Mouse (Mus musculus) hindbrain, embryonic 12.5 days (tissue): Measurements from ENCODE around the gene Stk24. TPM values are rescaled to one million over a fixed set of nuclear protein-coding genes. Genes with fewer than 3 reads are reported as not detected.

Experiments
- ATAC-seq: fragments of 200-750 bp; cut with Nextera tagmentation; 2 replicates; pipeline ENCODE4 v1.8.0; 2017; ENCODE audit warnings: moderate TSS enrichment; ENCODE audit not compliant: low FRiP score
- H3K27ac ChIP-seq: fragments of 300-500 bp; sonication (generic); 2 replicates; pipeline ENCODE4 v1.5.1; 2016; ENCODE audit warnings: mild to moderate bottlenecking
- H3K27me3 ChIP-seq: fragments of 300-500 bp; sonication (generic); 2 replicates; pipeline ENCODE4 v1.6.1; 2016; ENCODE audit warnings: mild to moderate bottlenecking
- H3K36me3 ChIP-seq: fragments of 300-500 bp; sonication (generic); 2 replicates; pipeline ENCODE4 v1.6.1; 2016; ENCODE audit warnings: mild to moderate bottlenecking
- H3K4me1 ChIP-seq: fragments of 300-500 bp; sonication (generic); 2 replicates; pipeline ENCODE4 v1.6.1; 2016
- H3K4me2 ChIP-seq: fragments of 300-500 bp; sonication (generic); replicated peaks from 2 replicates; pipeline ENCODE4 v1.6.1; 2016; ENCODE audit warnings: mild to moderate bottlenecking
- H3K4me3 ChIP-seq: fragments of 300-500 bp; sonication (generic); 2 replicates; pipeline ENCODE4 v1.5.1; 2016; ENCODE audit warnings: mild to moderate bottlenecking
- H3K9ac ChIP-seq: fragments of 300-500 bp; sonication (generic); 2 replicates; pipeline ENCODE4 v1.6.1; 2016; ENCODE audit warnings: mild to moderate bottlenecking, moderate library complexity
- H3K9me3 ChIP-seq: fragments of 300-500 bp; sonication (generic); replicated peaks from 2 replicates; pipeline ENCODE4 v1.6.1; 2016; ENCODE audit warnings: mild to moderate bottlenecking
- WGBS: fragments of 180-500 bp; shearing (Covaris S2); methylation state at CpG from one replicate; pipeline ENCODE4 v1.1.7; 2016; 5-methylcytosine and 5-hydroxymethylcytosine counted together
- polyA plus RNA-seq: library from polyadenylated mRNA; unstranded; fragments of >200 nt; fragmentation: Nextera tagmentation; extraction: Ambion mirVana; gene quantifications from 2 replicates; pipeline ENCODE4 v1.2.1, GENCODE M21; 2016

Gene Stk24
- polyA plus RNA-seq, 1 experiment from 2014 or later: 38.4 TPM

DNA sequence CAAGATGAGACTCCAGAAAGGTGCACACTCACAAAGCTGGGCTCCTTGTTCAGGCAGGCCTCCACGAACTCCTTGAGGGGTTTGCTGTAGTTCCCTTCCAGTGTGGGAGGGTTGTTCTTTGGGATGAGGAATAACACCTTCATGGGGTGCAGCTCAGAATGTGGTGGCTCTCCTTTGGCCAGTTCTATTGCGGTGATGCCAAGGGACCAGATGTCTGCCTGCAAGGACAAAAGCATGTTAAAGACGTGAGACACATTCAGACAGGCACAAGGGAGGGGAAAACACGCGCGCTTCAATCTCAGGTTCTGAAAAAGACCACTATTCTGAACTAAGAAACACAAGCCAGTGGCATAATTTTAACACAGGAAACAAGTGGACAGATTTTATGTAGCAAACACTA, 82.7 kb downstream of the Stk24 start:
- no peak overlapping the region for H3K27ac ChIP-seq
- peaks cover 59% of the 10 kb centered on the region for H3K36me3 ChIP-seq
- no peaks in the 10 kb centered on the region for H3K9me3 ChIP-seq
- H3K4me1 ChIP-seq: no peaks in the 10 kb centered on the region
- no peak overlapping the region for H3K4me2 ChIP-seq
- 88% methylated on average over 6 of the region's 6 CpGs for WGBS
- ATAC-seq: no peak
- no peaks in the 10 kb centered on the region for H3K27me3 ChIP-seq
- H3K4me3 ChIP-seq: no peak overlapping the region
- H3K9ac ChIP-seq: no peak overlapping the region

DNA sequence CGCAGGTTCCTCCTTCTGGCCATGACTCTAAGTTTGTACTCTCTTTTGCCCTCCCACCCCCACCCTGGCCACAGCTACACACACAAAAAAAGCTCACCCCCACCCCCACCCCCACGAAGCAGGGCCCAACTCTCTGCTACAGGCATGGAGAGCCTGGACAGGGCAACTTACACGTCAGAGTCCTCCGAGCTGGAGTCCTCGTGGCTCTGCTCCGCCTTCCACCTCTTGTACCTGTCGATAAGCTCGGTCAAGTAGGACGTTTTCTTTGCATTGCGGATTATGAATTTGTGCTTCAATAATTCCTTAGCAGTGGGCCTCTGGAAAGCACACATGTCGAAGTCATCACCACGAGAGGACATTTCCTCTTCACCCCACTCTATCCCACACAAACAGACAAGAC, 85.3 kb downstream of the Stk24 start:
- Histone ChIP-seq H3K9me3 (no peaks in the 10 kb centered on the region), H3K9ac (no peak overlapping the region), H3K27me3 (no peaks in the 10 kb centered on the region), H3K4me1 (no peaks in the 10 kb centered on the region), H3K27ac (no peak overlapping the region), H3K36me3 (peaks cover 64% of the 10 kb centered on the region), H3K4me2 (no peak overlapping the region), H3K4me3 (no peak overlapping the region)
- WGBS: 93% methylated on average over 12 of the region's 12 CpGs
- ATAC-seq: no peak

DNA sequence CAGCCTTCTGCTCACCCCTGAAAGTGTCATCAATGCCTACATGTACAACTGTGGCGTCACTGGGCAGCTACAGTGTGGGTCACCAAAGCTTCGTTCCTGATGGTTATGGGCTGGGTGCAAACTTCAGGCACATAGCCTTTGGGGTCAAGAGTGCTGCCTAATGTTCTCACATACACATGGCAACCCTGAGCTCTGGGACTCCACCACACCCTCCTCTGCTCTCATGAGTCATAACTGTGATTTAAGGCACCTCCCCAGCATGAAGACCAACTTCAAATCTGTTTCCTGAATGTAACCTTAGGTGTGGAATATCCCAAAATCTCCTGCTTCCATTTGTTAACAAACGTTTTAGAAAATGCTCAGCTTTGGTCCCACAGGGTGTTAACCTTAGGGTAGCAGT, 87.4 kb downstream of the Stk24 start:
- no peak for ATAC-seq
- 92% methylated on average over 3 of the region's 3 CpGs for WGBS
- no peak overlapping the region for H3K4me3 ChIP-seq
- no peaks in the 10 kb centered on the region for H3K27me3 ChIP-seq
- no peaks in the 10 kb centered on the region for H3K4me1 ChIP-seq
- no peak overlapping the region for H3K27ac ChIP-seq
- no peaks in the 10 kb centered on the region for H3K9me3 ChIP-seq
- no peak overlapping the region for H3K4me2 ChIP-seq
- no peak overlapping the region for H3K9ac ChIP-seq
- H3K36me3 ChIP-seq: peaks cover 68% of the 10 kb centered on the region

DNA sequence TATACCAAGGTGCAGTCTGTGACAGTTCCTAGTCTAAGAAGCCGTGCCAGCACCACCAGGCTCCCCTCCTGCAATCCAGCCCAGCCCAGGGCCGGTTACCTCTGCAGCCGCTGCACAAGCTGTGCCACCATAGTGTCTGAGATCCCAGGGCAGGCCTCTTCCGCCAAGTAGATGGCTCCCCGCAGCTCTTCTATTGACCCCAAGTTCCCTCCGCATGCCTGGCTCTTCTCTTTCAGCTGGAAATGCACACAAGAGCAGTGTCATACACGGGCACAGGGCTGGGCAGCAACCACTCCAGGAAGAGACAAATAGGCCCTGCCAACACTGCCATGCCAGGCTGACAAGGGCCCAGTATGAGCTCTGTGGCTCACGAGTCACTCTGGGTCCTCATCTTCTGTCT, 87.9 kb downstream of the Stk24 start:
- 81% methylated on average over 8 of the region's 8 CpGs for WGBS
- H3K27me3 ChIP-seq: no peaks in the 10 kb centered on the region
- no peaks in the 10 kb centered on the region for H3K4me1 ChIP-seq
- H3K36me3 ChIP-seq: peaks cover 68% of the 10 kb centered on the region
- no peak overlapping the region for H3K4me3 ChIP-seq
- H3K27ac ChIP-seq: no peak overlapping the region
- no peaks in the 10 kb centered on the region for H3K9me3 ChIP-seq
- no peak for ATAC-seq
- H3K9ac ChIP-seq: no peak overlapping the region
- H3K4me2 ChIP-seq: no peak overlapping the region

DNA sequence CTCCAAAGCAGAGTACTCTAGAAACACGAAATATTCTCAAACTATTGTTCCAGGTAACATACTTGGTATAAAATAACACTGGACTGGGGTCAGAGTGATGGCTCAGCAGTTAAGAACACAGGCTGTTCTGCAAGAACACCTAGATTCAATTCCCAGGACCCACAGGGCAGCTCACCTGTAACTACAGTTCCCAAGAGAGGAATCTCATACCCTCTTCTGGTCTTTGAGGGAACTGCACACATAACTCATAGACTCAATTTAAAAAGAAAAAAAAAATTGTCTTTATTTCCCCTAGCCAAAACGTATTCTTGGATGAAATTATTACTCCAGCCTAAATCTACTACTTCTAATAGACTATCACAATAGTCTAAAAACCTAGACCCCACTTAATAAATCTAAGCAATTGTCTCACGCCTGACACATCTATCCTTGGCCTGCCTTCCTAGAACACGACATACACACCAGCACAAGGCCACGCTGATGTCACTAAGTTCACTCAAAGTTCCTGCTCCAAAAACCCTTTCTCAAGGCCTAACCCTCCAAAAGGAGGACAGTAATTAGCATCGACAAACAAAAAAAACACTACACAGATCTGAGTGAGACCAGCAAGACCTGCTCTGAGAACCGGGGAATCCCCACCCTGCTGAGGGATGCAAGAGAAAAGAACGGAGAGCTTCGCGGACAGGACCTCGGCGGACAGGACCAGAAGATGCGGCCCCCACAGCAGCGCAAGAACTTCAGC, 94.3 kb downstream of the Stk24 start:
- H3K9me3 ChIP-seq: no peaks in the 10 kb centered on the region
- no peak for ATAC-seq
- no peaks in the 10 kb centered on the region for H3K27me3 ChIP-seq
- H3K36me3 ChIP-seq: peaks cover 76% of the 10 kb centered on the region
- no peak overlapping the region for H3K9ac ChIP-seq
- H3K4me1 ChIP-seq: no peaks in the 10 kb centered on the region
- H3K4me2 ChIP-seq: no peak overlapping the region
- H3K4me3 ChIP-seq: no peak overlapping the region
- no peak overlapping the region for H3K27ac ChIP-seq
- 95% methylated on average over 14 of the region's 14 CpGs for WGBS

DNA sequence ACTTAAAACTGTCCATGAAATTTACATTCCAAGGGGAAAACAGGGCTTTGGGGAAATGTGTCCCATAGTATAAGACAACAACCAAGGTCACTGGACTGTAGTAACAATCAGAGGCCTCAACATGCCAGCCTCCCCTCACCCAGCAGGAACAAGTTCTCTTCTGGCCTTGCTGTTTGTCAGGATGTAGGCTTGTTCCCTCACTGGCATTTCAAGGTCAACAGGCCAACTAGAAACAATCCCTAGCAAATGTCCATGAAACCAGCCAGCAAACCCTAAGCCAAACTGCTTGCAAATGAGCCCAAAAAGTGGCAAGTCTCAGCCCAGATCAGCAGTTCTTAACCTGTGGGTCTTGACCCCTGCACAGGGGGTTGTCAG, 98.5 kb downstream of the Stk24 start:
- no peak for ATAC-seq
- H3K36me3 ChIP-seq: peaks cover 77% of the 10 kb centered on the region

DNA sequence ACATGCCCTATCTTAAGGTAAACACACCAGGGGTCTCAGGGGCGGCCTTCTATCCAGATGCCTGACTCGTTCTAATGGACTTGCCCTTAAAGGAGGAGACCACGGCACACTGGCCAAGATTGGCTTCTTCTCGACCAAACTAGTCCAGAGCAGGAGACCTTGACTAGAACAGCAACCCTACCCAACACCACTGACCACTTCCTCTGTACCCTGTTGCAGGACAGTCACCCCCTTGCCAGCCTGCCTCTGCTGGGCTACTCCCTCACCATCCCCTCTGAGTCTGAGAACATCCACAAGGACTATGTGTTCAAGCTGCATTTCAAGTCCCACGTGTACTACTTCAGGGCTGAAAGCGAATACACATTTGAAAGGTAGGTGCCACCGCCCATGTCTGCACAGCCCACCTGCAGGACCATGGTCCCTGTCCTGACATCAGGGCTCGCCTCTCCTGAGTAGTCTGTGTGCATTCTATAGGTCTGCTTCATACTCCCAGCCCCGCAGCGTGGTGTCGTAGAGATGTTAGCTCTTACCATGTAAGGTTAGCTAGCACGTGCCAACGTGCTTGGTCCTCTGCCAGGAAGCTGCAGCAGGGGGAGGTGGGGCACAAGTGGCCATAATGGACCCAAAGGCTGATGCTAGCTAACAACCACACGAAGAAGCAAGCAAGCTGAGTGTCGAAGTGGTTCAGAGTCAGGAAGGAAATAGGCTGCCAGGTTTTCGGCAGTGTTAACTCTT, 99.0 kb downstream of the Stk24 start:
- Histone ChIP-seq H3K27me3 (no peaks in the 10 kb centered on the region), H3K4me2 (no peak overlapping the region), H3K27ac (no peak overlapping the region), H3K36me3 (peaks cover 77% of the 10 kb centered on the region), H3K4me3 (no peak overlapping the region), H3K9ac (no peak overlapping the region), H3K9me3 (no peaks in the 10 kb centered on the region), H3K4me1 (no peaks in the 10 kb centered on the region)
- WGBS: 89% methylated on average over 16 of the region's 16 CpGs
- no peak for ATAC-seq

More for the DNA sequence above, 98.5 kb downstream of the Stk24 start:
- Histone ChIP-seq H3K9me3 (no peaks in the 10 kb centered on the region), H3K27me3 (no peaks in the 10 kb centered on the region), H3K4me1 (no peaks in the 10 kb centered on the region), H3K9ac (no peak overlapping the region), H3K4me3 (no peak overlapping the region), H3K4me2 (no peak overlapping the region), H3K27ac (no peak overlapping the region)

DNA sequence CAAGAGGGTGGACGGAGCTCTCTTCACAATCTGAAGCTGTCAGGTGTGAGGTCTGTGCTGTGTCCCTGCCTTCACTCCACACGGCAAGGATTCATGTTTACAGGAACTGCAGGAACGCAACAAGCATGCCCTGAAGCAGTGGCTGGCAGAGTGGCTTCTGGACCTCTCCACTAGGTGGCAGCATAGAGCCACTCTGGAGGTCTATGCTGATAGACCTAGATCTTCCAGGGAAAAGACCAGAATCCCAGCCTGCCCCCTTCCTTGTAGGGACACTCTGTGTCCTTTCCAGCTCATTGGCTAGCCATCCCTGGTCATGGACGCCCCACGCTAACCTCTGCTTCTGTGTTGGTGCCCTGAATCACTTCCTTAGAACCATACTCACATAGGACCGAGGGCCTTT, 100.7 kb downstream of the Stk24 start:
- Histone ChIP-seq H3K36me3 (peaks cover 76% of the 10 kb centered on the region), H3K9ac (no peak overlapping the region), H3K9me3 (no peaks in the 10 kb centered on the region), H3K4me3 (no peak overlapping the region), H3K4me1 (no peaks in the 10 kb centered on the region), H3K4me2 (no peak overlapping the region), H3K27me3 (no peaks in the 10 kb centered on the region), H3K27ac (no peak overlapping the region)
- 42% methylated on average over 6 of the region's 6 CpGs for WGBS
- ATAC-seq: peak; percentile 64

DNA sequence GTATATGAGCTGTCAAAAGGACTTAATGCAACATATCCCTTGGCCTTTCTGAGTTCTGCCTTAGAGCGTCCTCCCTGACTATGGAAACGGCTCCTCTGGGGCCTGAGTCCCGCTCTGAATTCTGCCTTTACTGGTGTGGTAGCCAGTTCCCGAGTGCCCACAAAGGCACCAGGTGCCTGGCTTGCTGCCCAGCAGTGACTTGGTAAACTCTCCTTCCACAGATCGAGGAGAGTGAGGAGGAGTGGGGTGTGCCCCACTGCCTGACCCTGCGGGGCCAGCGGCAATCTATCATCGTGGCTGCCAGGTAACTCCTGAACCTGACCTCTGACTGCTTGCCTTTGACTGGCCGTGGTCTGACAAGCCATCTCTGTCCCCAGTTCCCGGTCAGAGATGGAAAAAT, 103.8 kb downstream of the Stk24 start:
- no peak overlapping the region for H3K27ac ChIP-seq
- H3K4me3 ChIP-seq: no peak overlapping the region
- no peak overlapping the region for H3K4me2 ChIP-seq
- H3K27me3 ChIP-seq: no peaks in the 10 kb centered on the region
- no peaks in the 10 kb centered on the region for H3K4me1 ChIP-seq
- no peaks in the 10 kb centered on the region for H3K9me3 ChIP-seq
- H3K9ac ChIP-seq: no peak overlapping the region
- ATAC-seq: no peak
- peaks cover 75% of the 10 kb centered on the region for H3K36me3 ChIP-seq
- 85% methylated on average over 10 of the region's 10 CpGs for WGBS

DNA sequence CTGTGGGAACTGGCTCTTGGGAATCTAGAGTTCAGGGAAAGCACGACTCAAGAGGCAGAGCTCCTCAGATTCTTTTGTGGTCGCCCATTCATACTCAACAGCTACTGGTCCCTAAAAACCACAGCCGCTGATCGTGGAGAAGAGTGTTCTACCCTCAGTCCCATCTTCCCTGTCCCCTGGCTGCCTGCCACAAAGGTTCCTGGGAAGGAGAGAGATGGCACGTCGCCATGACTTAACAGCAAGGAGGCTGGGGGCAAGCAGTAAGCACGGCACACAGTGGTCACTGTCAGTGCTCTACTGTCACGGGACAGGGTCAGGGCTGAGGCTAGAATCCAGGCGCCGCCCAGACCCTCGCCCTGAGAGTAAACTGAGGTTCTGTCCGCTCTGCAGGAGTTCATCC, 104.8 kb downstream of the Stk24 start:
- Histone ChIP-seq H3K4me2 (no peak overlapping the region), H3K9me3 (no peaks in the 10 kb centered on the region), H3K27ac (no peak overlapping the region), H3K4me3 (no peak overlapping the region), H3K27me3 (no peaks in the 10 kb centered on the region), H3K4me1 (no peaks in the 10 kb centered on the region), H3K36me3 (peaks cover 75% of the 10 kb centered on the region), H3K9ac (no peak overlapping the region)
- 89% methylated on average over 12 of the region's 12 CpGs for WGBS
- no peak for ATAC-seq

DNA sequence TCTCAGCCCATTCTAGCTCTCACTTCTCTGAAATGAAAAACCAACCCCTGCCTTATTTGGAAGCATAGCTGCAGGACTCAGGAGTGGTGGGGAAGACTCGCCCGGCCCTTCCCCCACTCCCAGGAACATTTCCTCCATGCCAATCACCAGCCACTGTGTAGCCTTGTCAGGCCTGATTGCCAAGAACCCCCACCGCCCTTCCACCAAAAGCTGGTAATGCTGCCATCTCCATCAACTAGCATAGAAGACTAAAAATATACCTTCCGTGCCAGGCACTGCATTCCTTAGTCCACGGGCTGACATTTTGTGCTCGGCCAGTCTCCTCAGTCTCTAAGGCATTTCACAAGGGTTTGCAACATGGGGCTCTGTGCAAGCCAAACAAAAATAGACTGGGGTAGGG, 109.3 kb downstream of the Stk24 start:
- WGBS: 80% methylated on average over 6 of the region's 6 CpGs
- H3K4me2 ChIP-seq: no peak overlapping the region
- H3K27ac ChIP-seq: no peak overlapping the region
- H3K9ac ChIP-seq: no peak overlapping the region
- no peaks in the 10 kb centered on the region for H3K27me3 ChIP-seq
- no peaks in the 10 kb centered on the region for H3K9me3 ChIP-seq
- H3K36me3 ChIP-seq: peaks cover 52% of the 10 kb centered on the region
- H3K4me1 ChIP-seq: no peaks in the 10 kb centered on the region
- H3K4me3 ChIP-seq: no peak overlapping the region
- no peak for ATAC-seq

DNA sequence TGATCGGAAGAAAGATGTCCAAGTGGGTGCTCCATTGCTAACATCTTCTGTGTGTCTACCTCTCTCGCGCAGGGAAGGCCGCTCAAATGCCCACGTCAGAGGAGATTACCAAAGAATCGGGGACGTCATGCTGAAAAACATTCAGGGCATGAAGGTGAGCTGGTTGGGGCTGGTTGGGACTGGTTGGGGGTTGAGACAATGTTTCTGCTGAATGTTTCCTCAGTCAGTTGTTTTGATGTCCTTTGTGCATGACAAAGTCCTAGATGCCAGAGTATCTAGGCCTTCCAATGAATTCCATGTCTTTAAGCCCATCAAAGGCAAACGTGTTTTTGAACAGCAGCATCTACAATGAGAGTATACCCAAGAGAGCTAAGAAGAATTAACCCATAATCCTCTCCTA, 112.0 kb downstream of the Stk24 start:
- Histone ChIP-seq H3K27ac (no peak overlapping the region), H3K27me3 (no peaks in the 10 kb centered on the region), H3K4me1 (no peaks in the 10 kb centered on the region; the same call in 1 of the 2 replicates), H3K36me3 (peaks cover 39% of the 10 kb centered on the region), H3K9me3 (no peaks in the 10 kb centered on the region), H3K4me2 (no peak overlapping the region), H3K4me3 (no peak overlapping the region), H3K9ac (no peak overlapping the region)
- no peak for ATAC-seq
- WGBS: 88% methylated on average over 8 of the region's 8 CpGs

DNA sequence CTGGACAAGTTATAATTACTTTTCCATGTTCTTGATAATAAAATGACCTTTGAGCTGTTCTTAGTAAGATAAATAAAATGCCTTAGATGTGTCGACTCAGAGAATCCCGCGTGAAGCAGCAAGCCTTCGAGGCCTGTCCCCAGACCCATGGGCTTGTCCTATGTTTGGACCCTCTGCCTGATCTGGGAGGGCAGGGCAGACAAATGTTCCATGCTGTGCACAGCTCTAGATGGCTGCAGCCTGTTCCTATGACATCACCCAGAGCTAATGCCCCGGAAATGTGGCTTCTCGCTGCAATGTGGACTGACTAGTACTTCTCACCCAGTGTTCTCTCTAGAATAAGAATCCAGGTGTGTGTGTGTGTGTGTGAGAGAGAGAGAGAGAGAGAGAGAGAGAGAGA, 115.4 kb downstream of the Stk24 start:
- no peak overlapping the region for H3K9ac ChIP-seq
- H3K27ac ChIP-seq: no peak overlapping the region
- peaks cover 23% of the 10 kb centered on the region for H3K36me3 ChIP-seq
- no peak overlapping the region for H3K4me2 ChIP-seq
- ATAC-seq: no peak
- WGBS: 85% methylated on average over 6 of the region's 6 CpGs
- no peaks in the 10 kb centered on the region for H3K9me3 ChIP-seq
- H3K4me3 ChIP-seq: no peak overlapping the region
- H3K4me1 ChIP-seq: peaks cover 3% of the 10 kb centered on the region; the same call in 1 of the 2 replicates
- H3K27me3 ChIP-seq: no peaks in the 10 kb centered on the region
